Mouse (Mus musculus) liver, adult 2 months (tissue): Measurements from ENCODE around the gene Slc35d1.

Source experiments
- CTCF ChIP-seq: fragments of 200-500 bp; IDR thresholded peaks from 2 replicates; pipeline ENCODE4 v1.5.1; 2011; ENCODE audit warnings: low read depth, low read length, control low read depth
- POLR2A ChIP-seq: fragments of 200-500 bp; IDR thresholded peaks from 2 replicates; pipeline ENCODE4 v1.6.1; 2011; ENCODE audit warnings: low read length, control low read depth; ENCODE audit not compliant: insufficient read depth; ENCODE audit errors: extremely low read depth

DNA sequence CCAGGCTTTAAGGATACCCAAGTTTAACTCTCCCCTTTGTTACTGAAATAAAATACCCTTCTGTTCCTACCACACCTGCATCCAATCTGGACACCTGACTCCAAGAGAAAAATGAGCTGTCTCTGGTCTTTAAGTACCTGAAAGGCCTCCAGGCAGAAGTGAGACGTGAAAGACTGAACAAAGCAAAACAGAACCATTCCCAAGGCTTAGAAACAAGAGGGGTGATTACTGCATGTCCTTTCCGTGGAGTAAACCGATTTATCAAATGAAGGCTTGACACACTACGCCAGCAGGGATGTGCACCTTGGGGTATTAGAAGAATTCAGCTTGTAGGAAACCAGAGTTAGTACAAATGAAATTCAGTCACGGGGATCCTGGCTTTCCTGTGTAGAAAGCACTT is 4.0 kb upstream of the Slc35d1 start:
- TF ChIP-seq CTCF: no peak
- TF ChIP-seq POLR2A: no peak
